Mouse (Mus musculus): ENCODE measurements around the gene Ap5b1. TPM values are rescaled to one million over a fixed set of nuclear protein-coding genes. Genes with fewer than 3 reads are reported as not detected.

Ap5b1 gene
- total RNA-seq, 2 experiments from 2014 or later = 6.8 to 7.4 TPM

DNA sequence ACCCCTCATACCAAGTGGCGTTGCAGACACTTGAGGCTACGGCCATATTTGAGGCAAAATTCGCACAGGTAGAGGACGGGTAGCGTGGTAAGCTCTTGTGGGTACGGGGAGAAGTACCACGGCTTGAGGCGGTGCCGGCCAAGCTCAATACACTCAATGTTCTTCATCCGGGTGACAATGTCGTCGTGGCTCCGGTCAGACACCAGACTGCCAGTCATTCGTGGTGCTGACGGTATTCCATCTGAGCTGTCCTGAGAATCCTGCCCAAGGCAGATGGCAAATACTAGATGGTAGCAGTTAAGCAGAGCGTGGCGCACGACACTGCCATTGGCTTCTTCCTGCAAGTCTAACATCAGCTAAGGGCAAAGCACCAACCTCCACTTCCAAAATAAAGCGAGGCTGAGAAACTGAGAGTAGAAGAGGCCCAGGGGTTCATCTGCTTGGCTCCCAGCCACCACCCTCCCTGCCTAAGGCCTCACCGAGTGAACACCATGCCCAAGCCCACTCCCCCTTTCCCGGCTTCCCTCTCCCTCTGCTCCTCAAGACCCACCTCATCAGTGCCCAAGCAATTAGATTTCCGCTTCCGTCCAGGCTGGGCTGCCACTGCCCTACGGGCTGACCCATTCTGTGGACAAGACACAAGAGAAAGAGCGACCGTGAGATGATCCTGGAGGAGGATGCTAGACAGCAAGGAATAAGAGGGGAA, 40.0 kb downstream of the Ap5b1 start:
- no peak for TF ChIP-seq CTCF (conservative IDR thresholded peaks at IDR 0.05)
- no peak overlapping the region for H3K4me3 ChIP-seq
- no peak overlapping the region for H3K27ac ChIP-seq
- DNase-seq (ENCODE audit: low spot score in 2 of 2) = no peak

DNA sequence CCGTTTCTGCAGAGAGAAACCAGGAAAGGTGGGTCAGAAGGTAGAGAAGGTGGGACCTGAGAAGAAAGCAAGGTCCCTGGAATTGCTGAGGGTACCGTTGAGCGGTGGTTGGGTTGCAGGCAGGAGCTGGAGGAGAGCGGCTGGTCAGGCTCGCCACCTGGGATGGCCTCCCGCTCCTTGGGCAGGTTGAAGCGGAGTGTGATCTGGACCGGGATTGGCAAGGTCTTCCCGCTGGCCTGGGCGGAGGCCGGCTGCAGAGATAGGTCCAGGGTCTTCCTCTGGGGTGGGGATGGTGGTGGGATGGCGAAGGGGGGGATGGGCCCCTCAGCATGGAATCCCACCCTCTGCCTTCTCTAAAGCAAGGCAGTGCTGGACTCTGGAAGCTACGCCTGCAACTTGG, 40.9 kb downstream of the Ap5b1 start:
- no peak for TF ChIP-seq CTCF (conservative IDR thresholded peaks at IDR 0.05)
- Histone ChIP-seq H3K27ac (peak overlapping the region; percentile 100), H3K4me3 (peak overlapping the region; percentile 72)
- no peak for DNase-seq (ENCODE audit: low spot score in 2 of 2)

DNA sequence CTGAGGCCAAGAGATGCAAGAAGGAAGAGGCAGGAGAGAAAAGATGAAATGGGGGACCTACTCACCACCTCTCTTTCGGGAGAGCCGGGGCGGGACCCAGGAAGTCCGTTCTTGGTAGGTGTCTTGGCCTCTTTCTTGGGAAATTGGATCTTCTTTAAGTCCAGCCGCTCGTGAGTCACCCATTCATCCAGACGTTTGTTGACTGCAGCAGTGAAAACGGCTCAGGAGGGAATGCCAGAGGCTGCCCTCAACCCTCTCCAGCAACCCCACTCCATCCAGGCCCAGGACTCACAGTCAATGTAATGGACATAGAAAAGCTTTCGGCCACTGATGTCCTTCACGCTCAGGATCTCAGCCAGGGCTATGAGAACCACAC, 41.3 kb downstream of the Ap5b1 start:
- Histone ChIP-seq H3K4me3 (peak overlapping the region; percentile 72), H3K27ac (peak overlapping the region; percentile 100)
- no peak for TF ChIP-seq CTCF (conservative IDR thresholded peaks at IDR 0.05)
- DNase-seq (ENCODE audit: low spot score in 2 of 2) = no peak

DNA sequence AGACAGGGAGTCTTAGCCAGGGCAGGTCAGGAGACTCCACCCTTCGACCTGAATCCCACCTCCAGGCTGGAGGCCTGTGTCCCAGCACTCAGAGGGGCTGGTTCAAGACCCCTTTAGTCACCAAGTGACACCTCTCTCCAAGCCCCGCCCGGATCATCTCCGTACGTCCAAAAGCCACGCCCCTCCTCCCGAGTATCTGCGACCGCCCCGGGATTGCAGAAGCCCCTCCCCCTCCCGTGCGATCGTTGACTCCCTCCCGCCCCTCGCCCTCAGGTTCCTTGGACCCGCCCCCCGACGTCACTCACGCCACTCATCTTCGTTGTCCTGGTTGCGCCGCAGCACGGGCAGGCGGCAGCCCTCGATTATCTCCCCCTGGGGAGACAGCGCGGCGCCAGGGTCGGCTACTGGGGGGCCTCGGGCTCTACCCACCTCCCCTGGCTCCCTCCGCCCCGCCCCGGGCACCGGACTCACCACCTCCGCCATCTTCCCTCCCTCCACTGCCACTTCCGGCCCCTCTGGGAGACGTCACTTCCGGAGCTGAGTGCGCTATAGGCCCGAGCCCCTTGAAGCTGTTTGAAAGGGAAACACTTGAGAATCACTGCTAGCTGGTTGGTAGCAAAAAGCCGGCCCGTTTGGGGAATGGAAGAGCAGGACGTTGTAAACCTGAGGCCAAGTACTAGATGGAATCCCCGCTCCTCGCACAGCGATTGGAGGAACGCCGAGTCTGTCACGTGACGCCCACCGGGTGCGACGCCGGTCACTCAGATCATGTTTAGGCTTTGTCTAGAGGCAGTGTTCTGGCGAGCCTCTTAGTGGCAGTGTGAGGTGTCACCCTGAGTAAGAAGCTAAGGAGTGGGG, 42.0 kb downstream of the Ap5b1 start, which contains the start of gene Kat5:
TSS of gene Kat5 (minus strand) at position 691 of the 858 bp plus-strand sequence.
- DNase-seq (ENCODE audit: low spot score in 2 of 2) = peak; percentile 89 to 90
- Histone ChIP-seq H3K4me3 (peak within 1 kb of the TSS; percentile 72), H3K27ac (peak within 1 kb of the TSS; percentile 100)
- TF ChIP-seq CTCF (conservative IDR thresholded peaks at IDR 0.05) = peak; percentile 34; the same call in 1 of the 2 replicates

DNA sequence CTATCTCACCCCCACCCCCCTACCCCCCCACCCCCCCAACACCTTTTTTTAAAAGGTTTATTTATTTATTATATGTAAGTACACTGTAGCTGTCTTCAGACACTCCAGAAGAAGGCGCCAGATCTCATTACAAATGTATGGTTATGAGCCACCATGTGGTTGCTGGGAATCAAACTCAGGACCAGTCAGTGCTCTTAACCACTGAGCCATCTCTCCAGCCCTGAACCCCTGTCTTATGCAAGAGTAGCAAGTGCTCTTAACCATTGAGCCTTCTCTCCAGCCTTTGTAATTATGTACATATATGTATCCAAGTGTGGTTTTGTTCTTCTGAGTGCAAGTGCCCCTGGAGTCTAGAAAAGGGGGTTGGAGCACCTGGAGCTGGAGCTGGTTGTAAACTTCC, 44.1 kb downstream of the Ap5b1 start:
- Histone ChIP-seq H3K27ac (no peak overlapping the region), H3K4me3 (no peak overlapping the region)
- 0 out of 2 replicates have a peak, but pooled peaks have one; percentile 5 for TF ChIP-seq CTCF (conservative IDR thresholded peaks at IDR 0.05)
- DNase-seq (ENCODE audit: low spot score in 2 of 2) = no peak

DNA sequence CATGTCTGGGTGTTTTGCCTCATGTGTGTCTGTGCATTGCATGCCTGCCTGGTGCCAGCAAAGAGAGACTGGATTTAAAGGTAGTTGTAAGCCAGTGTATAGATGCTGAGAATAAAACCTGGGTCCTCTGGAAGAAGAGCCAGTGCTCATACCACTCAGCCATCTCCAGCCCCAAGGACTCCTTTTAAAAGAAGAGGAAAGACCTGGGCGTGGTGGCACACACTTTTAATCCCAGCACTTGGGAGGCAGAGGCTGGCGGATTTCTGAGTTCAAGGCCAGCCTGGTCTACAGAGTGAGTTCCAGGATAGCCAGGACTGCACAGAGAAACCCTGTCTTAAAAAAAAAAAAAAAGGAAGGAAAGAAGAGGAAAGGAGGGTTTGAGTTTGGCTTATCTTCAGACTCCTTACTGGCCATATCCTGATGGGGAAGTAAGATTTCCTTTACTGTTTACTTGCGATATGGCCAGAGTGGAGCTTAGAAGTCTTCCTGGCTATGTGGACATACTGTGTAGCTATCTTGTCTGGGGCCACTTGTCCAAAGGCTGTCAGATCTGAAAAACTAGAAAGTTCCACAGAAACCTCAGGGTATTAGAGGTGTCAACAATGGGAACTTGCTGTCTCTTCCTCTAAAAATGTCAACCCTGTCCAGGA, 45.1 kb downstream of the Ap5b1 start:
- no peak for TF ChIP-seq CTCF (conservative IDR thresholded peaks at IDR 0.05)
- DNase-seq (ENCODE audit: low spot score in 2 of 2) = no peak
- Histone ChIP-seq H3K4me3 (no peak overlapping the region), H3K27ac (no peak overlapping the region)

DNA sequence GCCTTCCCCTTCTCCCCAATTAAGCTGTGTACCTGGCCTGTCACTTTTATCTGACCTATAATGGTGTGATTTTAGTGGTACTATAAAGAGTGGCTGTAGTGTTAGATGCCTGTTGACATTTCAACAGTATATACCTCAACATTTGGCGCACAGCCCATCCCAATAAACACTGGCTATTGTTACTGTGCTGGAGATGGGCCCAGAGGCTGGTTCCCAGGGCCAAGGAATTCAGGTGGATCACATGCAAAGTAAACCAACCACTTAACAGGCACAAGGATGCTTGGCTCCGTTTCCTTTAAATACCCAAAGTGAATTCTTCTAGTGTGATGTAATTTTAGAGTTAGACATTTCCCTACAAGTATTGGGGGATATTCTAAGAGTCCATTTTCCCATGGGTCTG, 47.1 kb downstream of the Ap5b1 start:
- Histone ChIP-seq H3K27ac (no peak overlapping the region), H3K4me3 (no peak overlapping the region)
- TF ChIP-seq CTCF (conservative IDR thresholded peaks at IDR 0.05) = no peak
- no peak for DNase-seq (ENCODE audit: low spot score in 2 of 2)

DNA sequence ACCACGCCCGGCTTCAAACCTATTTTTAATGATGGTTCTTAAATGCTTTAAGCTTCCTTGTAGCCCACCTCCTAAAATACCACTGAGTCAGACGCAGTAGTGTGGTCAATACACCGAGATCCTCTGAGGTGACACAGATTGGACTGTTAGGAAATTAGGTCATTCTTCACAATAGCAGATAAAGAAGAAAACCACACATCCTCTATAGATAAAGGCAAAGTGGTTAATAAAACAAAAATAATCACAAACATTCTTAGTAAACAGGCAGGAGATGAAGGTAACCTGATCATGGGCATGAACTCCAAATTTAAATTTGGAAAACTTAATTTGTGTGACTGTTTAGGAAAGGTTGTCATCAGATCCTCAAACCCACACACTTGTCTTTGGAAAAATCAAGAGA, 52.2 kb downstream of the Ap5b1 start:
- TF ChIP-seq CTCF (conservative IDR thresholded peaks at IDR 0.05) = no peak
- Histone ChIP-seq H3K27ac (no peak overlapping the region), H3K4me3 (no peak overlapping the region)
- DNase-seq (ENCODE audit: low spot score in 2 of 2) = no peak

Other genes starting within 250 kb of the Ap5b1 start
- not detected for gene Catsper1, start 232.3 kb upstream of the Ap5b1 start, total RNA-seq (2021)
- gene Cst6, start 218.5 kb upstream of the Ap5b1 start, total RNA-seq (2021) = 1 to 10 TPM; 4.6 to 5.9 TPM
- 10 to 100 TPM; 21.4 to 22.5 TPM for gene Eif1ad, start 201.3 kb upstream of the Ap5b1 start, total RNA-seq (2021)
- gene Banf1, start 200.9 kb upstream of the Ap5b1 start, total RNA-seq (2021) = 10 to 100 TPM; 81.0 to 86.2 TPM
- gene Sart1, start 179.3 kb upstream of the Ap5b1 start, total RNA-seq (2021) = 100 to 1,000 TPM; 113 to 125 TPM
- gene Tsga10ip, start 165.5 kb upstream of the Ap5b1 start, total RNA-seq (2021) = under 1 TPM; 0.20 to 0.37 TPM
- gene Drap1, start 143.0 kb upstream of the Ap5b1 start, total RNA-seq (2021) = 100 to 1,000 TPM; 316 to 335 TPM
- gene AI837181, start 142.9 kb upstream of the Ap5b1 start, total RNA-seq (2021) = 10 to 100 TPM; 61.9 to 70.7 TPM
- not detected for gene Fosl1, start 120.5 kb upstream of the Ap5b1 start, total RNA-seq (2021)
- 10 to 100 TPM; 31.5 to 33.9 TPM for gene Ccdc85b, start 110.1 kb upstream of the Ap5b1 start, total RNA-seq (2021)
- 10 to 100 TPM; 87.2 to 89.6 TPM for gene Fibp, start 107.4 kb upstream of the Ap5b1 start, total RNA-seq (2021)
- gene Ctsw, start 99.5 kb upstream of the Ap5b1 start, total RNA-seq (2021) = under 1 TPM in 1 of 2 experiments, not detected in 1; 0.31 TPM
- 10 to 100 TPM; 13.2 to 14.1 TPM for gene Efemp2, start 94.1 kb upstream of the Ap5b1 start, total RNA-seq (2021)
- gene Mus81, start 79.6 kb upstream of the Ap5b1 start, total RNA-seq (2021) = 10 to 100 TPM; 40.9 to 42.9 TPM
- gene Cfl1, start 77.6 kb upstream of the Ap5b1 start, total RNA-seq (2021) = 1,000 to 10,000 TPM; 1,280 to 1,287 TPM
- gene 1700020D05Rik, start 64.2 kb upstream of the Ap5b1 start, total RNA-seq (2021) = 1 to 10 TPM; 6.2 to 9.1 TPM
- gene Snx32, start 57.5 kb upstream of the Ap5b1 start, total RNA-seq (2021) = 10 to 100 TPM; 85.9 to 86.6 TPM
- gene Ovol1, start 7.4 kb upstream of the Ap5b1 start, total RNA-seq (2021) = not detected
- gene Rnaseh2c, start 33.8 kb downstream of the Ap5b1 start, total RNA-seq (2021) = 10 to 100 TPM; 80.0 to 88.2 TPM
- gene Kat5, start 42.2 kb downstream of the Ap5b1 start, total RNA-seq (2021) = 10 to 100 TPM; 82.8 to 93.0 TPM
- 10 to 100 TPM; 20.6 to 21.0 TPM for gene Rela, start 69.5 kb downstream of the Ap5b1 start, total RNA-seq (2021)
- 10 to 100 TPM; 16.5 to 17.5 TPM for gene Sipa1, start 95.7 kb downstream of the Ap5b1 start, total RNA-seq (2021)
- 10 to 100 TPM; 20.2 to 20.4 TPM for gene Map3k11, start 120.7 kb downstream of the Ap5b1 start, total RNA-seq (2021)
- 10 to 100 TPM; 69.1 to 78.8 TPM for gene Pcnx3, start 120.9 kb downstream of the Ap5b1 start, total RNA-seq (2021)
- gene Kcnk7, start 136.3 kb downstream of the Ap5b1 start, total RNA-seq (2021) = under 1 TPM in 1 of 2 experiments, not detected in 1; 0.36 TPM
- 10 to 100 TPM; 11.8 to 17.7 TPM for gene Ehbp1l1, start 158.3 kb downstream of the Ap5b1 start, total RNA-seq (2021)
- gene Fam89b, start 161.6 kb downstream of the Ap5b1 start, total RNA-seq (2021) = 10 to 100 TPM; 26.5 to 29.4 TPM
- 10 to 100 TPM; 23.8 to 30.0 TPM for gene Ltbp3, start 172.9 kb downstream of the Ap5b1 start, total RNA-seq (2021)
- 10 to 100 TPM; 74.1 to 80.9 TPM for gene Scyl1, start 203.4 kb downstream of the Ap5b1 start, total RNA-seq (2021)